Mouse (Mus musculus): ENCODE results near the gene Tmem102.

Tmem102 gene

GRCm38 (mm10) chr11:69804972-69805909 lies at the start of gene Tmem102:
TSS of gene Tmem102 (minus strand) at chr11:69805624.
- DNase-seq = peak; percentile 85 to 90

DNA sequence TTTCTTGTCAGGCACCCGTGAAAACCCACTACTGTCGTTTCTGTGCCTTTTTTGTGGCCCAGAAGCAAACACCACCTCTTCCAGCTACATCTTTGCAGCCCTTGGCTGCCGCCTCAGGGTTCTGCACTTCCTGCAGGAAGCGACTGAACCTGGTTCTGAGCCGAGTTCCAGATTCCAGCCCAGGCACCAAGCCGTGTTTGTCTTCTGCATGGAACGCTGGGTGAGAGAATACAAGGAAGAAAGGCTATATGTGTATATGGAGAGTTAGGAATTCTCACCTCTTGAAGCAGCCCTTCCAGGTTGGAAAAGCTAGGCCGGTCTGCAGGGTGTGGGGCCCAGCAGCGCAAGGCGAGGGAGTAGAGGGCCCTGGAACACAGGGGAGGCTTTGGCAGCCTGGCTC lies 49.3 kb upstream of the Tmem102 start:
- DNase-seq = no peak

DNA sequence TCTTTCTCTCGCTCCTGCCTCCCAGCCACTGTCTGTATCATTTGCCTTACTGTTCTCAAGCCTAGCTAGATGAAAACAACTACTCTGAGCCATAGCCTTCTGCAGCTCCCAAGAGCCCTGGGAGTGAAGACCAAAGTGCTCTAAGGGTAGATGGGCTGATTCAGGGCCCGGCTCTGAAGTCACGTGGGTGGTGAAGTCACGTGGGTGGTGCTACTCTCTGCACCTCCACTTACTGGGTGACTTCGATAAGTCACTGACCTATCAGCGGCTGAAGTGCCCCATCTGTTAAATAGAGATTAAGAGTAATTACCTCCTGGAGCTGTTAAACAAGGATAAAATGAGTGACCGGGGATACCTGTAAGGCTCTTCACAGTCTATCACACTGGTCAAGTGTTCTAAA lies 48.6 kb upstream of the Tmem102 start:
- DNase-seq = no peak

GRCm38 (mm10) chr11:69850754-69851153 lies 45.3 kb upstream of the Tmem102 start:
- no peak for DNase-seq

DNA sequence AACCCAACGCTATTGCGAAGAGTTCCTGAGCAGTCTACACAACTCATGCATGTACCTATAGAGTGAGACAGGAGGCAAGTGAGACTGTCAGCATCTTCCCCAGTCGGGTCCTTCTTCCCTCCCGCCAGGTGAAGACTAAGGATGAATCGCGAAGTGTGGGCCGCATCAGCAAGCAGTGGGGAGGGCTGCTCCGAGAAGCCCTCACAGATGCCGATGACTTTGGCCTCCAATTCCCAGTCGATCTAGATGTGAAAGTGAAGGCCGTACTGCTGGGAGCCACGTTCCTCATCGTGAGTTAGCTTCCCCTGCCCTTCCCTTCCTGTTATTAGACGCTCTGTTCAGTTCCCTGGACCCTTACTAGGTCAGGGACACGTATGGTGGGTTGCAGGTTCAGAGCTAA lies 44.5 kb upstream of the Tmem102 start:
- DNase-seq = no peak

DNA sequence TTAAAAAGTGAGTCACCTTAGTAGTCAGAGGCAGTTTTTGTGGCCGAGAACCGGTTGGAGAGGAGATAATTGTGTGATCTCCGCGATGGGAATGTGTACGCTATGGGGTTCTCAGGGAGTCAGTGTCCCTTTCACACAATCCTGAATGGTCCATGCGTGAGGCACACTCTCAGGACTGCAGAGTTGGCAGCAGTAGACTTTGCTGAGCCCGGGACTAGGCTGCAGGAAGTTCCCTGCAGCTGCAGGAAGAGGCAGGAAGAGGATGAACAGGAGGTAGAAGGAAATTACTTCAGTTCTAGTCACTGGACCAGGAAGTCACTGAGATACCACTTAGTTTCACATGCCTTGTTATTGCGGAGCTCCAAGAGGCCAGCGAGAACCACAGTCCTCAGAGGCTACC lies 43.7 kb upstream of the Tmem102 start:
- DNase-seq = no peak

DNA sequence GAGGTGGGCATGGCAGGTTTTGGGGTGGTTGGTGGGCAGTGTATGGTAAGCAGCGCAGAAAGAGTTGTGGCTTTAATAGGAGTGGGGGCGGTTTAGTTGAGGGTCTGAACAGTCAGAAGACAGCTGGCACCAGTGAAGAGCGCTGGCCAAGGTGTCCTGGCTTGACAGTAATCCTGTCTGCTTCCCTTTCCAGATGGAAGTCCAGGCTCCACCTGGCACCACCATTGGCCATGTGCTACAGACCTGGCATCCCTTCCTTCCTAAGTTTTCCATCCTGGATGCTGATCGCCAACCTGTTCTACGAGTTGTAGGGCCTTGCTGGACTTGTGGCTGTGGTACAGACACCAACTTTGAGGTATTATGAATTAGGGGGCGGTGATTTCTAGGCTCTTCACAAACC lies 42.6 kb upstream of the Tmem102 start:
- DNase-seq = no peak

GRCm38 (mm10) chr11:69846738-69847688 lies 41.6 kb upstream of the Tmem102 start:
- peak; percentile 46 to 53 for DNase-seq

DNA sequence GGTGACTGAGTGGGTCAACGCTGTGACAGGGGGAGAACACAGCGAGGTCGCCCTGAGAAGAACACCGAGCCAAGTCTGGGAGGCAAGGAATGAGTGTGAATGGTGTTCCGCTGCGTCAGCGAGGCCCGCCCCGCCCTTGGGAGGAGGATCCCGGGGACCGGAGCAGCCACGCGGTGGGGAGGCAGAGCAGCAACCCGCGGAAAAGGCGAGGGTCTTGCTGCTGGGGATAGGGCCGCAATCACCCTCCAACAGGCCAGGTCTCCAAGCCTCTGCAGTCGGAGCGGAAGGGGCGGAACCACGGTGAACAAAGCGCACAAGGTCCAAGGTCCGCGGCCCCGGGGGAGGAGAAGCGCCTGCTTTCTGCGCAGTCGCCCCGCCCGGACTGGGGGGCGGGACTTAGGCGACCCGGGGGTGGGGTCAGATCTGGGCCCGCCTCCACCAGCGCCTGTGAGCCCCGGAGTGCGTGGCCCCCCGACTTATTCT lies 40.8 kb upstream of the Tmem102 start, which contains the start of gene Plscr3:
Plscr3 (plus strand) TSS at position 179 of the 483 bp plus-strand sequence.
- peak; percentile 91 to 92 for DNase-seq

GRCm38 (mm10) chr11:69838714-69839104 lies 33.3 kb upstream of the Tmem102 start:
- peak; percentile 27 to 48 for DNase-seq

GRCm38 (mm10) chr11:69837952-69838713 lies 32.7 kb upstream of the Tmem102 start, which contains the start of gene Tmem256:
TSS of gene Tmem256 (plus strand) at chr11:69838514.
- peak; percentile 97 to 98 for DNase-seq

- DNase-seq = no peak
Measured at GRCm38 (mm10) chr11:69837604-69837951, 32.2 kb upstream of the Tmem102 start, which contains the start of gene Nlgn2. TSS of gene Nlgn2 (minus strand) at chr11:69837784.

GRCm38 (mm10) chr11:69836703-69837576 lies 31.5 kb upstream of the Tmem102 start:
- DNase-seq = peak; percentile 29 to 44

DNA sequence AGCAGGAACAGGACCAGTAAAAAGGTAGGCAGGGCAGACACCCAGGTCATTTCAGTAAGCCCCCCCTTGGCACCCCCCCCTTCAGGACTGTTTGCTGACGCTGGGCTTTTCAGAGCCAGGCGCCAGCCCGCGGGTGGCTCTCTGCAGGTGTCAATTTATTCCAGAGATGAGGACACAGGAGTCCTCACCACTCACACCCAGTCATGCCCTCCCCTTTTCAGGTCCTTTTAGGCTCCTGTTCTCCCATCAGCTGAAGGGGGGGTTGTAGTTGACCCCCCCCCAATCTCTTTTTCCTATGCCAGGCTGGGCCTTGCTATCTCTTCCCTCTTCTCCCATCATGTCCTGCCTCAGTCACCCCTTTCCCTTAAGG lies 30.5 kb upstream of the Tmem102 start:
- DNase-seq = no peak

DNA sequence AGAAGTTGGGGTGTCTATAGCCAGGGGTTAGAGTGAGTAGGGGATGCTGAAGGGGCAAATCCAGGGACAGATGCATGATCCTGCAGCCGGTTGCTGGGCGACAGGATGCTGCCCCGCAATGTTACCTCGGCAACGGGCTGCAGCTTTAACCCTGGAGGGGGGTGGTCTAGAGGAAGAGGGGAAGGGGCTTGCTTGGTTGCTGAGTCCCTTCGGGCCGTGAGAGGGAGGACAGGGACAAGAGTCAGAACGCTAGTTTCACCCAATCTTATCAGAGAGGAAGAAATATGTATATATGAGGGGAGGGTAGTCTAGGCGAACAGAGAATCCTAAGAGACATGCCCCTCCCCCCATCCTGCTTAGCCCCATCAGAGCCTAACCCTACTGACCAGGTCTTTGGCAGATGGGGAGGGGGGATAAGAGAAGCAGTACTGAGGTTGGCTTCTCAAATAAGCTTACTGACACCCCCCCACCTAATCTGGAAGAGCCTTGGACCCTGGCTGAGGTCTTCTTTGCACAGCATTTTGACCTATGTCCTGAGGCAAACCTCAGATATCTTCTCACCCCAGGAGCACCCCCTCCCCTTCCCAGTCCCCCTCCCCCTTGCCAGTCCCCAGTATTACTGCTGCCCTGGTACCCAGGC lies 30.0 kb upstream of the Tmem102 start:
- no peak for DNase-seq

DNA sequence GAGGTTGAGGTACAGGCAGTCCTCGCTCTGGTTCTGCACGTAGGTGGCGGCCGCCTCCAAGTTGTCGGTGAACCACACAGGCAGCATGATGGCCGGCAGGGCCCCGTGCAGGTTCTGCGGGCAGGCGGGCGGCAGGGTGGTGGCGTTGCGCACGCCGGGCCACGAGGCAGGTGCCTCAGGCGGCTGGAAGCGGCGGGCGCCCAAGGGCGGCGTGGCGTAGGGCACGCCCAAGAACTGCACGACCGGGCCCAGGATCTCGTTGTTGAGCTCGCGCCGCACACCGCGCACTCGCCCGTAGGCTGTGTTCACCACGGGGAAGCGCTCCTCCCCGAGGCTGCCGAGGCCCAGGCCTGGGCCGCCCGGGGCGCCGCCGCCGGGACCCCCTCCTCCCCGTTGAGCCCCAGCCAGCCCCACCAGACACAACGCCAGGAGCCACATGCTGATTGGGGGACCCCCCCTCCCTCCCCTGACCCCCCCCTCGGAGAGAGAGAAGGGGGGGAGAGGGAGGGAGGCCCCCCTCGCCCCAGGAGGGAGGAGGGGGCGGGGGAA lies 28.7 kb upstream of the Tmem102 start:
- peak; percentile 27 to 47 for DNase-seq

GRCm38 (mm10) chr11:69833554-69833953 lies 28.1 kb upstream of the Tmem102 start:
- DNase-seq = no peak

DNA sequence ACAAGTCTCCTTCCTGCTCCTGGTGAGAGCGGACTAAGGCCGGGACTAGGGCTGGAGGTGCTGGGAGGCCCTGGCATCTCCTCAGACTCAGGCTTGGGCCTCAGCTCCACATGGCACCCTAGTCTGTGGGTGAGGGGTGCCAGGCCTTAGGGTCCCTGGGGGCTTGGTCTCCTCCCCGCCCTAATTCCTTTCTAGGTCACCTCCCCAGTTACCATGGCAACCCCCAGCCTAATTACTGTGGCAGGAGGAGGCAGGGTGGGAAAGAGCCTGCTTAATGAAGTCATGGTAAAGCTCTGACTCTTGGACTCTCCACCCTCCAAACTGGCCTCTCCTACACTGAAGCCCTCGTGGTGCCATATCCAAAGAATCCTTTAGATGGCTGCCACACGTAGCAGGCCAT lies 23.4 kb upstream of the Tmem102 start:
- DNase-seq = no peak

- no peak for DNase-seq
Measured at GRCm38 (mm10) chr11:69823456-69823855, 18.0 kb upstream of the Tmem102 start.

DNA sequence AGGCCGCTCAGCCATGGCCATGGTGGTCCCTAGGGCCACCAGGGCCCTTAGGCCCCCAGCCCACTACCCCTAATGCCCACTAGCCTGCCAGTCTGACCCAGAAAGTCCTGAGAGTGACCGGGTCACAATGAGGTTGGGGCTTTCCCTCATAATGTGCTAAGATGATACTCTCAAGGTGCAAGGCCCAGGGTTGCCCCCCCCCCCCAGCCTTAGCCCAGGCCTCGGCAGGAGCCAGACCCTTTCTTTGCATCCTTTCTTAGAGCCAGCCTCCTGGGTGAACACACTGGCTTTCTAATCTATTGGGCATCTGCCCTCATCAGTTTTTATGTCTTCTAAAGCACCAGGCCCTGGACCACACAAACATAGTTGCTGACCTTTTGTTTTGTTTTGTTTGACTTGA lies 16.7 kb upstream of the Tmem102 start, which contains the start of gene Spem1:
Spem1 (minus strand) TSS at position 101 of the 400 bp plus-strand sequence.
- DNase-seq = no peak

Data from lung, adult 18-20 months (tissue).